Mouse (Mus musculus): Measurements from ENCODE around the gene Gm8439.
A peak's percentile ranks its signal among the peaks of the same experiment; 100 is the strongest.
"Not testable (repeated sequence)": the region's sequence is repeated elsewhere in the genome, so short reads cannot be mapped to it uniquely, and the experiment has no call there.

The Gm8439 gene

DNA sequence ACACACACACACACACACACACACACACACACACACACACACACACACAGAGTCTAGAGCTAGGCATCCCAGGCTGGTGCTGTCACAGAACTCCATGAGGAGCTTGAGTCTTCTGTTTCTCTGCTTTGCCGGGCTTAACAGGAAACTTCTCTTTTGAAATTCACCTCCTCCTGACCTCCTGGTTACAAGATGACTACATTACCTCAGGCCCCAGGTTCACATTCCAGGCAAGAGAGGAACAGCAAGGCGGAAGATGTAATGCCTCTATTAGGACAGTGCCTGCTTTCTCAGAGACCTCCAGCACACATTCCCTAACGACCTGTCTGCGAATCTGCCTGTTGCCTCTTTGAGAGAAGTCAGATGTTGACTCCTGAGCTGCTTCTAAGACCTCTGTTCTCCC, at the start of gene Gm8439:
Gene Gm8439 (plus strand): TSS at position 301 of the 400 bp plus-strand sequence.
- no peak for DNase-seq

DNA sequence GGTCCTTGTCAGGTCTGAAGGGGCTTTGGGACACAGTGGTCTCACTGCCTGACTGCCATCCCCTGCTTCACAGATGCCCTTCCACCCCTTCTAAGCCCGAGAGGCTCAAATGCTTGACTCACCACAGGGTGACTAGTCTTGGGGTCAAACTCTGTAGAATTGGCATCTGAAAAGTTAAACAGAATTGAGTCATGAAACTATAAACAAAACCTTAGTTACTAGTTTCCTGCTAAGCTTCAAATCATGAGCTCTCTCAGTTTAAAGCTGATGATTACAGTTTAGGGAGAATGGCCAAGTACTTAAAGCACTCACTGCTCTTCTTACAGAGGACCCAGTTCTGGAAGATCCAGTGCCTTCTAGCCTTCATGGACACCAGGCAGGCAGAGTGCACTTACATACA, 43.6 kb upstream of the Gm8439 start:
- no peak for DNase-seq

GRCm38 (mm10) chr4:120556592-120556991, 32.0 kb upstream of the Gm8439 start:
- DNase-seq = no peak

DNA sequence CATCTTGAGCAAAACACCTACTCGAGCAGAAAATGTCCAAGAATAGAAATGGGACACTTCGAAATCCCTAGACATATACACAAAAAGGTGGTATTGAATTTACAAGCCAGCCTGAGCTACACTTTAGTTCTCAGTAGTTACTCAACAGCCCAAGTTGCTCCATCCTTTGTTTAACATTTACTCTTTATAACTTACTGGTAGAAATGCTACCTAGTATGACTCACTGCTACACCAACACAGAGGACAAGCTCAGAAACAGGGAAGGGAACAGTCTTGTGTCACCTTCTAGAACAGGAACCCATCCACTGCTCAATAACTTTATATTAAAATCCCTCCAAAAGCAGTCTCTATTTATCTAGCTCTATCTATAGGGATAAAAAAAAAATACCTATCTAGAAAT, 22.8 kb upstream of the Gm8439 start:
- no peak for DNase-seq

DNA sequence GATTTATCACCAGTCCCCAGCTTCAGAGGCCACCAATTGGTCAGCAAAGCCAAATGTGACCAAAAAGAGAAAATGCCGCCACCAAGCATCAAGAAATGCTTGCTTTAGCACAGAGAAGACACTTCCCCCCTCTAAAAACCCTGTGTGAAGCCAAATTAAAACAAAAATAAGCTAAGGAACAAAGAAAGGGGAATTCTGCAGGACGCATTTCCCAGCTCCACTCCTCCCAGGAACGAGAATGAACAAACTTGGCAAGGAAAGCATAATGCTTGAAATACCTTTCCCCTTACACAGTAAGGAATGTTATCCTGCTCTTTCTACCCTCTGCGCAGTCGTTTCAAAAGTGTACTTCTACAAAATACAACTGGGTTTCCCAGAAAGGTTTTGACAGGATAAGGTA, 20.5 kb upstream of the Gm8439 start:
- DNase-seq = no peak

GRCm38 (mm10) chr4:120569025-120569424, 19.5 kb upstream of the Gm8439 start:
- DNase-seq = no peak

- DNase-seq = peak; percentile 95 to 96
Observed at GRCm38 (mm10) chr4:120569486-120570437, 18.8 kb upstream of the Gm8439 start, which contains the start of gene Ctps. Gene Ctps (minus strand): TSS chr4:120570276.

GRCm38 (mm10) chr4:120570438-120571069, 18.0 kb upstream of the Gm8439 start:
- DNase-seq = no peak

GRCm38 (mm10) chr4:120571070-120571464, 17.5 kb upstream of the Gm8439 start:
- DNase-seq = no peak

DNA sequence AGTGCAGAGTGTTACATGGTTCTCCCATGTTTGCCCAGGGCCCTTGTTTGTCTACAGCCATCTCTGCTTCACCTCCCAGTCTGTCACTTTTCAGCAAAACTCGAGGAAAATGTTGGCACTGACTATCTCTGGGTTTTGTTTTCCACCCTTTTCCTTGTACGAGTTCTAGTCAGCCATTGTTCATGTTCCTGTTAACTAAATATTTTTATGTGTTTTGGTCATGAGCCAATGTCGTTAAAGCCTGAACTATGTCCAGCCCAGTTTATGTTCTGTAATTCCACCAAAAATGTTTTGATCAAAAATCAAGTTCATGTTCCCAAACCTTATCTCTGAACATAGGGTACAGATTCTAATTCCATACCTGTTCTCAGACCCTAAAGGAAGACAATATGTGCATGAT, 16.9 kb upstream of the Gm8439 start:
- no peak for DNase-seq

DNA sequence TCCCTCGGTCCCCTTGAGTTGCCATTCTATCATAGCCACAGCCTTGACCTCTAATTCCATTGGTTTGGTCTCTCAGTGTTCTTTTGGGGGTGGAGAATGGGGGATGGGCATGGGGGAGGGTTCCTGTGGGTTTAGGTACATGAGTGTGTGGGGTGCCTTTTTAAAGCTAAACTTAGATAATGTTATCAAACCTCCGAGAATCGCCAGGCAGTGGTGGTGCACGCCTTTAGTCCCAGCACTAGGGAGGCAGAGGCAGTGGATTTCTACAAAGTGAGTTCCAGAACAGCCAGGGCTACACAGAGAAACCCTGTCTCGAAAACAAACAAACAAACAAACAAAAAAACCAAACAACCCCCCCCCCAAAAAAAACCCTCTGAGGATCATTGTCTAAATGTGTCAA, 7.7 kb upstream of the Gm8439 start:
- DNase-seq = no peak

GRCm38 (mm10) chr4:120581711-120582110, 6.8 kb upstream of the Gm8439 start:
- DNase-seq = no peak

GRCm38 (mm10) chr4:120586986-120587385, 1.6 kb upstream of the Gm8439 start:
- DNase-seq = no peak

GRCm38 (mm10) chr4:120589070-120589469, 525 bp downstream of the Gm8439 start:
- DNase-seq = no peak

GRCm38 (mm10) chr4:120589815-120590422, 1.4 kb downstream of the Gm8439 start:
- peak; percentile 76 to 81 for DNase-seq

GRCm38 (mm10) chr4:120590973-120591372, 2.4 kb downstream of the Gm8439 start:
- DNase-seq = no peak

DNA sequence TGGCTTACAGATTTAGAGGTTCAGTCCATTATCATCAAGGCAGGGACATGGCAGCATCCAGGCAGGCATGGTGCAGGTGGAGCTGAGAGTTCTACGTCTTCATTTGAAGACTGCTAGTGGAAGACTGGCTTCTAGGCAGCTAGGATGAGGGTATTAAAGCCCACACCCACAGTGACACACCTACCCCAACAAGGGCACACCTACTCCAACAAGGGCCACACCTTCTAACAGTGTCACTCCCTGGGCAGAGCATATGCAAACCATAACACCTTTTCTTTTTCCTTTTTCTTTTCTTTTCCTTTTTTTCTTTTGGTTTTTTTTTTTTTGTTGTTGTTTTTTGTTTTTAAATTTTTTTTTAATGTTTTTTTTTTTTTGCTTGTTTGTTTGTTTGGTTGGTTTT, 7.7 kb downstream of the Gm8439 start:
- DNase-seq = not testable (repeated sequence)

- DNase-seq = no peak
Observed at GRCm38 (mm10) chr4:120598922-120599321, 10.4 kb downstream of the Gm8439 start.

DNA sequence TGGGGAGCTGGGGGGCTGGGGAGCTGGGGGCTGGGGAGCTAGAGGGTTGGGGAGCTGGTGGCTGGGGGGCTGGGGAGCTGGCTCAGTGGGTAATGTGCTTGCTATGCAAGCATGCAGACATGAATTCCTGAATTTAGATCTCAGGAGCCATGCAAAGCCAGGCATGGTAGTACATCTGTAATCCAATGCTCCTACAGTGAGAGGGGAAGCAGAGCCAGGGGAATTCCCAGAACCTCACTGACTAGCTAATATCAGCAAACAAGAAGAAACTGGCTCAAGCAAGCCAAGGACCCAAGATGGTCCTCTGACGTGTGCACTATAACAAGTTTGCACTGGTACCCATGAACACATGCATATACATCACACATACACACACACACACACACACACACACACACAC, 13.2 kb downstream of the Gm8439 start:
- no peak for DNase-seq

DNA sequence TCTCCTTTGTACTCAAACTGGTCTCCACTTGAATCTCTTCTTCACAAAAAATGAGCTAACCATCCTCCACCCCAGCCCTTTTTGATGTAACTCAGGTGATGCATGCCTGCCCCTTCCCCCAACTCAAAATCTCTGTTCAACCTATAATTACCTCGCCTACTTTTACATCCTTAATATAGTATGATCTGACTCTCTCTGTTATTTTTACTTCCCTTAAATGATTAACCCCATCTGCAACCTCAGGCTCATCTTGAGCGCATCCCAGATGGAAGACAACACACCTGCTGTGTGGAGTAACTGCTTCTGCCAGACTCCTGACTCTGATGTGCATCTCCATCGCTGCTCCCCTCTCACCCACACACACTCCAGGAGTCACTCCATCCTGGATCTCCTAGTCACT, 14.1 kb downstream of the Gm8439 start:
- no peak for DNase-seq

GRCm38 (mm10) chr4:120606941-120607340, 18.4 kb downstream of the Gm8439 start:
- DNase-seq = no peak

DNA sequence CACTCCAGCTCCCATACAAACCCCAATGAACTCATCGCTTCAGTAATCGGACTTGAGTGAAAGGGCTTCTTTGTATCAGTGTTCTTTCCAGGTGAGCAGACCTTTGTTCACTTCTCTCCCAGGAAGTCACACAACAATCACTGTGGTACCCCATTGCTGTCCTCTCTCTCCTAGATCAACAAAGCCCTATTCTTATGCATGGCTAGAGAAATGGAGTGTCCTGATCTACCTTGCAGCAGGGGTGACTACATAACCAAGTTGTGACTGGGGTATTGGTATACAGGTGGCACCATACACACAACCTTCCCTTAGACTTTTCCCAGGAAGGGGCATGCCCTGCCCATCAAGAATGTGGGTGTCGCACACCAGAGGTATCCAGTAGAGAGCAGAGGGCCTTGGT, 22.5 kb downstream of the Gm8439 start:
- DNase-seq = peak in 1 of 2 experiments; percentile 25

DNA sequence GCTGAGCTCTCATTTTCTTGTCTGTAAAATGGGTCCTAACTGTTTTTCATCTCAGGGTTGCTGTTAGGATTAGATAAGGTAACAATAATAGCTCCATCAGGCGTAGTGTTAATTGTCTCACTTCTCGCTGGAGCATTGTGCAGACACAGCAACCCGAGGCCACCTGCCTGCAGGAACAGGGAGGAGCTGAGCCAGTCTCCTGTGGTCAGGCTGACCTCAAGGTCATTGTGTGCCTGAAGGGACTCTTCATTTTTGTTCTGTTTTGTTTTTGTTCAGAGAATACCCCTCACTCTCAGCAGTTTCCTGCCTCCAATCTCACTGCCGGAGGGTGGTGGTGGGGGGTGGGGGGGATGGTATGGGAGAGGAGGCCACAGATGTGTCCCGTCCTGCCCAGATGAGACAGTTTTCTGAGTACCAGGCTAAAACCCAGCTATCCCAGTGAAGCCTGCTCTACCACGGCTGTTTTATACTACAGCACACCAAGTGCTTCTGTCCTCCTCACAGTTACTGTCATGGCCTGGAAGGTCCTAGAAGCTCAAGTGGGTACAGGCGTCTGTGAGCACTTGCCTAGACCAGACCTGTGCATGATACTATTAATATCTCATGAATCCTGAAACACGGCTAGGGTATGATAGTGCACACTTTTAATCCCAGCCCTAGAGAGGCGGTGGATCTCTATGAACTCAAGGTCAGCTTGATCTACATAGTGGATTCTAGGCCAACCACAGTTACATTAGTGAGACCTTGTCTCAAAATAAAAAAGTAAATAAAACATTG, 23.9 kb downstream of the Gm8439 start:
- peak; percentile 62 to 66 for DNase-seq
